Mouse (Mus musculus): ENCODE data around the gene Chtf18. TPM values are rescaled to one million over a fixed set of nuclear protein-coding genes. Genes with fewer than 3 reads are reported as not detected.

Gene Chtf18
- polyA plus RNA-seq (2015; fragmentation: Nextera tagmentation; extraction: Ambion mirVana), result 22.9 and 25.1 TPM in 2 replicates

- peak within 1 kb of the TSS; percentile 78 for H3K4me3 ChIP-seq (replicated peaks; ENCODE audit: low read length)
- under 1% methylated on average over 37 of the region's 37 CpGs for WGBS
- H3K27me3 ChIP-seq (ENCODE audit: control insufficient read depth, insufficient read depth, low read length), result no peaks in the 10 kb centered on the region
- peaks cover 16% of the 10 kb centered on the region for H3K4me1 ChIP-seq (ENCODE audit: control insufficient read depth, insufficient read depth, low read length)
- H3K9me3 ChIP-seq (replicated peaks; ENCODE audit: control insufficient read depth, low read length), result no peaks in the 10 kb centered on the region
- peak within 1 kb of the TSS; percentile 96 for H3K9ac ChIP-seq (ENCODE audit: low read length)
- H3K36me3 ChIP-seq (ENCODE audit: control insufficient read depth, insufficient read depth, low read length), result 0 out of 2 replicates have a peak, but pooled peaks cover 4% of the 10 kb centered on the region
- peak within 1 kb of the TSS; percentile 93 for H3K4me2 ChIP-seq (ENCODE audit: low read depth, low read length)
- peak within 1 kb of the TSS; percentile 38 for H3K27ac ChIP-seq (ENCODE audit: low read length)
- peak; percentile 98 for ATAC-seq (ENCODE audit: insufficient read depth, low FRiP score)
Observed at GRCm38 (mm10) chr17:25727265-25728008, at the start of gene Chtf18, which contains the start of gene Rpusd1. Gene Chtf18 (minus strand): TSS chr17:25727419. Gene Rpusd1 (plus strand): TSS chr17:25727670.

- Histone ChIP-seq H3K36me3 (ENCODE audit: control insufficient read depth, insufficient read depth, low read length) (0 out of 2 replicates have a peak, but pooled peaks cover 3% of the 10 kb centered on the region), H3K9ac (ENCODE audit: low read length) (no peak overlapping the region), H3K27ac (ENCODE audit: low read length) (no peak overlapping the region), H3K4me1 (ENCODE audit: control insufficient read depth, insufficient read depth, low read length) (peaks cover 6% of the 10 kb centered on the region), H3K4me3 (replicated peaks; ENCODE audit: low read length) (no peak overlapping the region), H3K9me3 (replicated peaks; ENCODE audit: control insufficient read depth, low read length) (no peaks in the 10 kb centered on the region), H3K27me3 (ENCODE audit: control insufficient read depth, insufficient read depth, low read length) (no peaks in the 10 kb centered on the region), H3K4me2 (ENCODE audit: low read depth, low read length) (no peak overlapping the region)
- 74% methylated on average over 10 of the region's 10 CpGs for WGBS
- no peak for ATAC-seq (ENCODE audit: insufficient read depth, low FRiP score)
Observed at GRCm38 (mm10) chr17:25775318-25776062, 48.3 kb upstream of the Chtf18 start.

GRCm38 (mm10) chr17:25773549-25774120, 46.4 kb upstream of the Chtf18 start, which contains the start of gene Narfl:
Gene Narfl (plus strand): TSS chr17:25773776.
- under 1% methylated on average over 37 of the region's 37 CpGs for WGBS
- Histone ChIP-seq H3K9ac (ENCODE audit: low read length) (peak within 1 kb of the TSS; percentile 92), H3K27me3 (ENCODE audit: control insufficient read depth, insufficient read depth, low read length) (no peaks in the 10 kb centered on the region), H3K36me3 (ENCODE audit: control insufficient read depth, insufficient read depth, low read length) (no peaks in the 10 kb centered on the region), H3K27ac (ENCODE audit: low read length) (no peak within 1 kb of the TSS), H3K4me1 (ENCODE audit: control insufficient read depth, insufficient read depth, low read length) (peaks cover 6% of the 10 kb centered on the region), H3K4me2 (ENCODE audit: low read depth, low read length) (peak within 1 kb of the TSS; percentile 84), H3K4me3 (replicated peaks; ENCODE audit: low read length) (peak within 1 kb of the TSS; percentile 78), H3K9me3 (replicated peaks; ENCODE audit: control insufficient read depth, low read length) (no peaks in the 10 kb centered on the region)
- peak; percentile 89 for ATAC-seq (ENCODE audit: insufficient read depth, low FRiP score)

- no peaks in the 10 kb centered on the region for H3K36me3 ChIP-seq (ENCODE audit: control insufficient read depth, insufficient read depth, low read length)
- no peaks in the 10 kb centered on the region for H3K9me3 ChIP-seq (replicated peaks; ENCODE audit: control insufficient read depth, low read length)
- ATAC-seq (ENCODE audit: insufficient read depth, low FRiP score), result no peak
- peaks cover 3% of the 10 kb centered on the region for H3K4me1 ChIP-seq (ENCODE audit: control insufficient read depth, insufficient read depth, low read length)
- H3K4me3 ChIP-seq (replicated peaks; ENCODE audit: low read length), result no peak overlapping the region
- no peak overlapping the region for H3K9ac ChIP-seq (ENCODE audit: low read length)
- H3K27me3 ChIP-seq (ENCODE audit: control insufficient read depth, insufficient read depth, low read length), result no peaks in the 10 kb centered on the region
- WGBS, result 59% methylated on average over 9 of the region's 9 CpGs
- no peak overlapping the region for H3K4me2 ChIP-seq (ENCODE audit: low read depth, low read length)
- H3K27ac ChIP-seq (ENCODE audit: low read length), result no peak overlapping the region
Observed at GRCm38 (mm10) chr17:25769331-25769730, 42.1 kb upstream of the Chtf18 start.

- H3K27me3 ChIP-seq (ENCODE audit: control insufficient read depth, insufficient read depth, low read length), result no peaks in the 10 kb centered on the region
- no peaks in the 10 kb centered on the region for H3K9me3 ChIP-seq (replicated peaks; ENCODE audit: control insufficient read depth, low read length)
- no peak overlapping the region for H3K4me2 ChIP-seq (ENCODE audit: low read depth, low read length)
- H3K27ac ChIP-seq (ENCODE audit: low read length), result no peak overlapping the region
- no peaks in the 10 kb centered on the region for H3K4me1 ChIP-seq (ENCODE audit: control insufficient read depth, insufficient read depth, low read length)
- WGBS, result 73% methylated on average over 5 of the region's 5 CpGs
- H3K9ac ChIP-seq (ENCODE audit: low read length), result no peak overlapping the region
- no peaks in the 10 kb centered on the region for H3K36me3 ChIP-seq (ENCODE audit: control insufficient read depth, insufficient read depth, low read length)
- H3K4me3 ChIP-seq (replicated peaks; ENCODE audit: low read length), result no peak overlapping the region
- ATAC-seq (ENCODE audit: insufficient read depth, low FRiP score), result no peak
Observed at GRCm38 (mm10) chr17:25765886-25766285, 38.7 kb upstream of the Chtf18 start.

- H3K4me3 ChIP-seq (replicated peaks; ENCODE audit: low read length), result no peak overlapping the region
- H3K4me2 ChIP-seq (ENCODE audit: low read depth, low read length), result no peak overlapping the region
- no peak overlapping the region for H3K9ac ChIP-seq (ENCODE audit: low read length)
- no peak overlapping the region for H3K27ac ChIP-seq (ENCODE audit: low read length)
- H3K4me1 ChIP-seq (ENCODE audit: control insufficient read depth, insufficient read depth, low read length), result no peaks in the 10 kb centered on the region
- H3K9me3 ChIP-seq (replicated peaks; ENCODE audit: control insufficient read depth, low read length), result no peaks in the 10 kb centered on the region
- ATAC-seq (ENCODE audit: insufficient read depth, low FRiP score), result no peak
- no peaks in the 10 kb centered on the region for H3K27me3 ChIP-seq (ENCODE audit: control insufficient read depth, insufficient read depth, low read length)
- H3K36me3 ChIP-seq (ENCODE audit: control insufficient read depth, insufficient read depth, low read length), result no peaks in the 10 kb centered on the region
- 51% methylated on average over 3 of the region's 3 CpGs for WGBS
Observed at GRCm38 (mm10) chr17:25762591-25762990, 35.4 kb upstream of the Chtf18 start.

GRCm38 (mm10) chr17:25761561-25761970, 34.3 kb upstream of the Chtf18 start:
- Histone ChIP-seq H3K9ac (ENCODE audit: low read length) (no peak overlapping the region), H3K36me3 (ENCODE audit: control insufficient read depth, insufficient read depth, low read length) (no peaks in the 10 kb centered on the region), H3K4me2 (ENCODE audit: low read depth, low read length) (no peak overlapping the region), H3K4me3 (replicated peaks; ENCODE audit: low read length) (no peak overlapping the region), H3K9me3 (replicated peaks; ENCODE audit: control insufficient read depth, low read length) (no peaks in the 10 kb centered on the region), H3K27me3 (ENCODE audit: control insufficient read depth, insufficient read depth, low read length) (no peaks in the 10 kb centered on the region), H3K27ac (ENCODE audit: low read length) (no peak overlapping the region), H3K4me1 (ENCODE audit: control insufficient read depth, insufficient read depth, low read length) (no peaks in the 10 kb centered on the region)
- 34% methylated on average over 4 of the region's 4 CpGs for WGBS
- no peak for ATAC-seq (ENCODE audit: insufficient read depth, low FRiP score)

GRCm38 (mm10) chr17:25760148-25760547, 32.9 kb upstream of the Chtf18 start:
- no peak overlapping the region for H3K9ac ChIP-seq (ENCODE audit: low read length)
- H3K27ac ChIP-seq (ENCODE audit: low read length), result no peak overlapping the region
- H3K4me2 ChIP-seq (ENCODE audit: low read depth, low read length), result no peak overlapping the region
- no peak for ATAC-seq (ENCODE audit: insufficient read depth, low FRiP score)
- H3K9me3 ChIP-seq (replicated peaks; ENCODE audit: control insufficient read depth, low read length), result no peaks in the 10 kb centered on the region
- 67% methylated on average over 8 of the region's 8 CpGs for WGBS
- H3K4me3 ChIP-seq (replicated peaks; ENCODE audit: low read length), result no peak overlapping the region
- H3K27me3 ChIP-seq (ENCODE audit: control insufficient read depth, insufficient read depth, low read length), result no peaks in the 10 kb centered on the region
- H3K4me1 ChIP-seq (ENCODE audit: control insufficient read depth, insufficient read depth, low read length), result 0 out of 2 replicates have a peak, but pooled peaks cover 2% of the 10 kb centered on the region
- H3K36me3 ChIP-seq (ENCODE audit: control insufficient read depth, insufficient read depth, low read length), result no peaks in the 10 kb centered on the region

- Histone ChIP-seq H3K4me3 (replicated peaks; ENCODE audit: low read length) (no peak overlapping the region), H3K4me2 (ENCODE audit: low read depth, low read length) (no peak overlapping the region), H3K4me1 (ENCODE audit: control insufficient read depth, insufficient read depth, low read length) (0 out of 2 replicates have a peak, but pooled peaks cover 2% of the 10 kb centered on the region), H3K27me3 (ENCODE audit: control insufficient read depth, insufficient read depth, low read length) (no peaks in the 10 kb centered on the region), H3K9me3 (replicated peaks; ENCODE audit: control insufficient read depth, low read length) (no peaks in the 10 kb centered on the region), H3K27ac (ENCODE audit: low read length) (no peak overlapping the region), H3K36me3 (ENCODE audit: control insufficient read depth, insufficient read depth, low read length) (no peaks in the 10 kb centered on the region), H3K9ac (ENCODE audit: low read length) (no peak overlapping the region)
- WGBS, result 46% methylated on average over 3 of the region's 3 CpGs
- no peak for ATAC-seq (ENCODE audit: insufficient read depth, low FRiP score)
Observed at GRCm38 (mm10) chr17:25757691-25758090, 30.5 kb upstream of the Chtf18 start.

Data from stomach, embryonic 16.5 days (tissue).